Mouse (Mus musculus) neural tube, embryonic 13.5 days (tissue): ENCODE measurements at regions not wholly inside any gene's neighbourhood (a gene's known extent, or its start where the extent isn't known, plus 50 kb on each side); places are given as distances from the start of the nearest gene placed in this dataset.

Experiments
- ATAC-seq: fragments of 200-750 bp; cut with Nextera tagmentation; 2 replicates; pipeline ENCODE4 v1.8.0; 2017; ENCODE audit warnings: low read depth, mild to moderate bottlenecking, moderate TSS enrichment, moderate library complexity
- H3K27ac ChIP-seq: fragments of 300-500 bp; sonication (generic); replicated peaks from 2 replicates; pipeline ENCODE4 v1.5.1; 2015; ENCODE audit warnings: moderate library complexity, mild to moderate bottlenecking, inconsistent platforms
- H3K27me3 ChIP-seq: fragments of 300-500 bp; sonication (generic); 2 replicates; pipeline ENCODE4 v1.6.1; 2015; ENCODE audit warnings: mild to moderate bottlenecking, inconsistent platforms
- H3K36me3 ChIP-seq: fragments of 300-500 bp; sonication (generic); 2 replicates; pipeline ENCODE4 v1.6.1; 2015; ENCODE audit warnings: mild to moderate bottlenecking, inconsistent platforms
- H3K4me1 ChIP-seq: fragments of 300-500 bp; sonication (generic); replicated peaks from 2 replicates; pipeline ENCODE4 v1.6.1; 2015; ENCODE audit warnings: inconsistent platforms
- H3K4me2 ChIP-seq: fragments of 300-500 bp; sonication (generic); 2 replicates; pipeline ENCODE4 v1.6.1; 2015; ENCODE audit warnings: inconsistent platforms, mild to moderate bottlenecking, moderate library complexity
- H3K4me3 ChIP-seq: fragments of 300-500 bp; sonication (generic); 2 replicates; pipeline ENCODE4 v1.5.1; 2015; ENCODE audit warnings: mild to moderate bottlenecking, inconsistent platforms
- H3K9ac ChIP-seq: fragments of 300-500 bp; sonication (generic); 2 replicates; pipeline ENCODE4 v1.6.1; 2015; ENCODE audit warnings: moderate library complexity, mild to moderate bottlenecking, inconsistent platforms
- H3K9me3 ChIP-seq: fragments of 300-500 bp; sonication (generic); 2 replicates; pipeline ENCODE4 v1.6.1; 2016; ENCODE audit warnings: inconsistent platforms
- WGBS: fragments of 180-500 bp; shearing (Covaris S2); methylation state at CpG from one replicate; pipeline ENCODE4 v1.1.7; 2015; 5-methylcytosine and 5-hydroxymethylcytosine counted together

DNA sequence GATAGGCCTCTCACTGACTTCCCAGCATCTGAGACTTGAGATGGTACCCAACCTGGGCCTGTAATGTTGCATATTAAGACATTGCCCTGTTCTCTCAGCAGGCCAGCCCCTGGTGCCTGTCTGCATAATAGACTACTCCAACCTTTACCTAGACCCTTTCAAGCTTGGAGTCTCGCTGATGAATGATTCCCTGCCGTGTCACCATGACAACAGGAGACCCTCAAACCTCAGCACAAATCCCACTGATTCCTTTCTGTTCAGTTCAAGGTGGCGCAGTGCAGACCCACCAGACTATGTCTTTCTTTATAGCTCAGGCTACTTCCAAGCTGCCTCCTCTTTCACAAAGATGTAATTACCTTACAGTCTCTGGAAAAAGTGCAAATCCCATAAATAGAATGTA lies 172.0 kb downstream of the Dcdc2c start:
- H3K9ac ChIP-seq, result no peak overlapping the region
- H3K27me3 ChIP-seq, result peaks cover 14% of the 10 kb centered on the region
- H3K4me1 ChIP-seq, result peaks cover 19% of the 10 kb centered on the region
- ATAC-seq, result no peak
- no peak overlapping the region for H3K27ac ChIP-seq
- no peak overlapping the region for H3K4me3 ChIP-seq
- H3K9me3 ChIP-seq, result no peaks in the 10 kb centered on the region
- no peak overlapping the region for H3K4me2 ChIP-seq
- WGBS, result 48% methylated on average over 3 of the region's 3 CpGs
- no peaks in the 10 kb centered on the region for H3K36me3 ChIP-seq

DNA sequence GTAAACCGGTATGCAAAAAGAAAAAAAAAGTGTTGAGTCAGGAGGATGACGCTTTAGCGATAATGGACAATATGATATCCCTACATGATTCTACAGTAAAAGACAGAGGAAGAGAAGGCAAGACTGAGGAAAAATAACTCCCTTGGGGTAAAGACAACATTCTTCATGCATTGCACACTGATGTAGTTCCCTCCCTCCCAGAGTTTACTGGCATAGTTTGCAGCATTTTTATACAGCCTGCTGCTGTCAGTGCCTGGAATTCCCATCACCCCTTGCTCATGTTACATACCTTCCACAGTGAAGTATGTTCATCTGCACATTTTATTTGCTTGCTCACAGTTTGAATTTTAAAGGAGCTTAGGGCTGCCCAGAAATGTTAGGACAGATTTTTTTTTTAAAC lies 174.2 kb downstream of the Dcdc2c start:
- no peaks in the 10 kb centered on the region for H3K9me3 ChIP-seq
- 72% methylated on average over 3 of the region's 3 CpGs for WGBS
- H3K36me3 ChIP-seq, result no peaks in the 10 kb centered on the region
- ATAC-seq, result no peak
- H3K4me1 ChIP-seq, result peaks cover 19% of the 10 kb centered on the region
- no peak overlapping the region for H3K9ac ChIP-seq
- no peak overlapping the region for H3K27ac ChIP-seq
- no peak overlapping the region for H3K4me3 ChIP-seq
- H3K4me2 ChIP-seq, result no peak overlapping the region
- H3K27me3 ChIP-seq, result no peaks in the 10 kb centered on the region; the same call in none of the 2 replicates

DNA sequence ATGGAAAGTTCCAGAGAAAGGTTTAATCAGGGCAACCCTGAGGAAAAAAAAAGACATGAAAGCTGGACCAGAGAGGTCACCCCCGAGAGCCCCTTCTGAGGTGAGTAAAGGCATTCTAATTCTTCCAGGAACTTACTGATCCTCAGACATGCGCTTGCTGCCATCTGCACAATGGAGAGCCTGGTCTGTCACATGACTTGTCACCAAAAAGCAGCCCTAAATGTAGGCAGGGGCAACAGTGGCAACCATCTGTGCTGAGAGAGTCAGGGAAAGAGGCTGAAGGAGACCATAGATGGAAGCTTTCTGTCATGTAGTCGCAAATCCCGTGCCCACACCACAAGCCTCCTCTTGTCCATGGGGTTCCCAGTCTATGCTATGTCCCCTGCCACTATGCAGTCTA lies 174.8 kb downstream of the Dcdc2c start:
- no peaks in the 10 kb centered on the region for H3K36me3 ChIP-seq
- no peak for ATAC-seq
- WGBS, result 59% methylated on average over 4 of the region's 4 CpGs
- H3K4me2 ChIP-seq, result no peak overlapping the region
- no peak overlapping the region for H3K4me3 ChIP-seq
- peaks cover 19% of the 10 kb centered on the region for H3K4me1 ChIP-seq
- H3K9me3 ChIP-seq, result no peaks in the 10 kb centered on the region
- no peak overlapping the region for H3K27ac ChIP-seq
- no peak overlapping the region for H3K9ac ChIP-seq
- H3K27me3 ChIP-seq, result no peaks in the 10 kb centered on the region; the same call in 1 of the 2 replicates

DNA sequence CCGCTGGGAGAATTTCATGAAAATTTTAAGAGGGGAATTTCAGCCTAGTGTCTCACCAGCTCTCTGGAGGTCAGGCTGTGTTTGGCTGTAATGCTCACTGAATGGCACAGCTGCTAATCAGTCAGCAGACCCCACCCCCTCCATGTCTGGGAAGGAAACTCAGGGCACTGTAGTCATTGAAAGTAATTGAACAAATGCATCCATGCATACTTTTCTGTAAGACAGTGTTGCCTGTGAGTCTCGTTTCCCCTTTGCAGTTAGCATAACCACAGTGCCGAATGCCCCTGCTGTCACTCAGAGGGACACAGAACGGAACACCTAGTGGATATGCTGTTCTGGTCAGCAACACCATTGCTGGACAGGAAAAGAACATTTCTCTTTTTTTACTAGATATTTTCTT lies 175.4 kb downstream of the Dcdc2c start:
- H3K9me3 ChIP-seq, result no peaks in the 10 kb centered on the region
- H3K4me1 ChIP-seq, result peaks cover 19% of the 10 kb centered on the region
- no peak overlapping the region for H3K4me2 ChIP-seq
- no peaks in the 10 kb centered on the region for H3K36me3 ChIP-seq
- no peak overlapping the region for H3K27ac ChIP-seq
- no peak overlapping the region for H3K9ac ChIP-seq
- no peaks in the 10 kb centered on the region; the same call in 1 of the 2 replicates for H3K27me3 ChIP-seq
- WGBS, result 33% methylated on average over 4 of the region's 4 CpGs
- ATAC-seq, result peak; percentile 65; the same call in 1 of the 2 replicates
- no peak overlapping the region for H3K4me3 ChIP-seq

DNA sequence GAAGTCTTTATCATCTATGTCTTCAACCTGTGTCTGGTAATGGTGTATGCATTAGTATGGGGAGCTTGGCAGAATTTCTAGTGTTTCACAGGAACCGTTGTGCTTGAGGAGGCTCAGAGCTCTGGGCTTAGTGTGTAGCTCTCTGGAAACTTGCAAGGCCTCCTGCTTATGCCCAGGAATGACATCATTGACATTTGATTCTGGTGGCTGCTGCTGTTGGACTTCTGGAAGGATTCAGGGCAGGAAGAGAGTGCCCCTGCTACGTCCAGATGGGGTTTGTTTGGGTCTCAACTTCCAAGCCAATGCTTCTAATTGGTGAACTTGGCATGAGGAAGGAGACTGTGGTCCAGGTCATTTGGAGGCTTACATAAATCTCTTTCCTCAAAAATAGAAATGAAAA lies 186.9 kb downstream of the Dcdc2c start:
- Histone ChIP-seq H3K36me3 (no peaks in the 10 kb centered on the region), H3K4me1 (no peaks in the 10 kb centered on the region), H3K27me3 (no peaks in the 10 kb centered on the region), H3K27ac (no peak overlapping the region), H3K9ac (no peak overlapping the region), H3K9me3 (no peaks in the 10 kb centered on the region), H3K4me2 (no peak overlapping the region), H3K4me3 (no peak overlapping the region)
- 88% methylated on average over 2 of the region's 2 CpGs for WGBS
- no peak for ATAC-seq

DNA sequence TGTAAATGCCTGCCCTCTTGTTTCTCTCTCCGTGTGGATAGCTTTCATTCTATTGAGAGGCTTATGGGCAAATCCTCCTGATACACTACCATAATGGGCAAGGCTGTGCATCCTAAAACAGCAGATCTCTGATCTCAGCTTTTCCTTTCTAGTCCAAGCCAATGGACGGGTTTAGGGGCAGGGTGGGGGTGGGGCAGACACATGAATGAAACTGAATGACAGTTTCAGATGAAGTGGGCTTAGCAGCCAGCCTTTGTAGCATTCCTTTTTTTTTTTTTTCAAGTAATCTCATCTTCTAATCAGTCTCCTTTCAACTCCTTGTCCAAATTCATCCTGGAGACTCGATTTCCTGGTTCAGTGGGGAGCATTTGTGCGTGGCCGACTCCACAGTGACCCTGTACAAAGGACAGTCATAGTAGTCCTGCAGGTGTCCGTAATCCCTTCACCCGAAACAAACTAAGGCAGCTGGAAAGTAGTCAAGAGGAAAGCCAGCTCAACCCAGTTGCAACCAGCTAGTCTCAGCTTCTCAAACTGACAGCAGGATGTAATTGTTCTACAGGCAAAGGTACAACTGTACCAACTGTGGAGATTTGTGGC lies 193.4 kb downstream of the Dcdc2c start:
- no peak for ATAC-seq
- no peak overlapping the region for H3K4me3 ChIP-seq
- H3K27ac ChIP-seq, result no peak overlapping the region
- H3K27me3 ChIP-seq, result no peaks in the 10 kb centered on the region
- no peaks in the 10 kb centered on the region for H3K4me1 ChIP-seq
- no peak overlapping the region for H3K4me2 ChIP-seq
- no peaks in the 10 kb centered on the region for H3K36me3 ChIP-seq
- H3K9me3 ChIP-seq, result no peaks in the 10 kb centered on the region
- H3K9ac ChIP-seq, result no peak overlapping the region
- 54% methylated on average over 7 of the region's 7 CpGs for WGBS

DNA sequence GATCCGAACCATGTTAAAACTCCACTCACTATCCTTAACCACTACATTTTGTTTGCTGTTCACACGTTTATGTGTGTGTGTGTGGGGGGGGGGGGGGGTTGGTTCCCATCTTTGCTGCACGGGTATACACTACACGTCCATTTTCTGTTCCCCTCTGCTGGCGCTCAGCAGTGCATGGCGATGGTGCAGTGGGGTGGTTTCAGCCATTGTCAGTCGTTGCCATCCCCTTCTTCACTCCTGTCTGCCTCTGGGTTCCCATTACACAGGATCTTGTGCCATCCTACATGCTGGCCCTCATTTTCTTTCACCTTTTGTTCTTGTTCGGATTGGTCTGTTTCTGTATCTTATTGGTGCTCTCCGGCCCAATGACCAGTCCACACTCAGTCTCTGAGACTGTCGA lies 194.4 kb downstream of the Dcdc2c start:
- Histone ChIP-seq H3K4me2 (no peak overlapping the region), H3K4me1 (no peaks in the 10 kb centered on the region), H3K4me3 (no peak overlapping the region), H3K9ac (no peak overlapping the region), H3K36me3 (no peaks in the 10 kb centered on the region), H3K27ac (no peak overlapping the region), H3K27me3 (no peaks in the 10 kb centered on the region), H3K9me3 (no peaks in the 10 kb centered on the region)
- 85% methylated on average over 10 of the region's 10 CpGs for WGBS
- no peak for ATAC-seq

DNA sequence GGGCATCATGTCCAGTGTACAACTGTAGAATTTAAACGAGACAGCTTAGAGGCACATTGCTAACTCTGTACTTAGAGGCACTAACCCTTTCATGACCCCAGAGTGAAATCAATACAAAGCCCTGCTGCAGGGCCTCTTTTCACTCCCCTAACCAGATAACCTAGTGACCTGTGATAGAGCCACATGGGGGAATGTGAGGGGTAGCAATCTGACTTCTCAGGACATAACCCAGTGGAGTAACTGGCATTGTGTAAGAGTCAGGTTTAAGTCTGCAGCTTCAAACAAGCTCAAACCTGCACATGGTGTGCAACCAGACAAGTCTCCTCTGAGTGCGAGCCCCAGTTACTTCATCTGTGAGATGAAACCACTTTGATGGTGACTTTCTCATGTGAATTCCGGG lies 199.1 kb downstream of the Dcdc2c start:
- WGBS, result 64% methylated on average over 3 of the region's 3 CpGs
- H3K36me3 ChIP-seq, result no peaks in the 10 kb centered on the region
- no peaks in the 10 kb centered on the region for H3K9me3 ChIP-seq
- H3K4me2 ChIP-seq, result no peak overlapping the region
- ATAC-seq, result no peak
- H3K27me3 ChIP-seq, result no peaks in the 10 kb centered on the region
- H3K27ac ChIP-seq, result no peak overlapping the region
- H3K4me1 ChIP-seq, result no peaks in the 10 kb centered on the region
- H3K4me3 ChIP-seq, result no peak overlapping the region
- no peak overlapping the region for H3K9ac ChIP-seq

DNA sequence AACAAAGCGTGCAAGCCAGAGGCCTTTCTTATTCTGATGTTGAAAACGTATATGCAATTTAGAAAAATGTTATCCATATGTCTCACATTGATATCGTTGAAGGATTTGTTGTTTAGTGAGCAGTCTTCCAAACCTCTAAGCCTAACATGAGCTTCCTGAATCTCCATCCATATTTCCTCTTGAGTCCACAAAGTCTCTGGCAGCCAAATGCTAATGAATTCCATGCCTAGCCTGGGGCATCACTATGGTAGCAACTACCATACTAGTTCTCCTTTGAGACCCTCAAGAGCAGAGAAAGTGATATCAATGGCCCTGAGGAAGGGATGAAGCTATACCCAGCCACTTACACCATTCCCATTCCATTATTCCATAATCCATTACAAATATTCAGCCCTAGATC lies 199.6 kb downstream of the Dcdc2c start:
- Histone ChIP-seq H3K27me3 (no peaks in the 10 kb centered on the region), H3K36me3 (no peaks in the 10 kb centered on the region), H3K4me2 (no peak overlapping the region), H3K9me3 (no peaks in the 10 kb centered on the region), H3K4me1 (no peaks in the 10 kb centered on the region), H3K9ac (no peak overlapping the region), H3K4me3 (no peak overlapping the region), H3K27ac (no peak overlapping the region)
- 83% methylated on average over 3 of the region's 3 CpGs for WGBS
- no peak for ATAC-seq

DNA sequence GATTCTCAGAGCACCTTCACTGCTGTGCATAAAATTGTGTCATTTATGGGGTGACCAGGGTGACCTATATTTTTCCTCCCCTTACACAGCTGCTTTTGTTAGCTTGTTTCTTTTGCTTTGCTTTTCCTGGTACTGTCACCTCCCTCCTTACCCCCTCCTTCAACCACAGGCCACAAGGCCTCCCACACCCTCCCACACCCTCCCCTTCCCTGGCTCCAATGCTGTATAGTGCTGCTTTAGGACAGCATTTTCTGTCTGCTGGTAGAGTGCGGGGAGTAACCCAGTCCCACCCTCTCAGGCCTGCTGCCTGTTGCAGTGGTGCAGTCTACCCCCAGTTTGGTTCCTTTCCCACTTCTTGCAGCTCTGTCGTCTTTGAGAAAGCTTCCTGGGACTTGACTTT lies 209.5 kb downstream of the Dcdc2c start:
- H3K4me1 ChIP-seq, result no peaks in the 10 kb centered on the region
- no peak overlapping the region for H3K4me3 ChIP-seq
- H3K36me3 ChIP-seq, result no peaks in the 10 kb centered on the region
- no peaks in the 10 kb centered on the region for H3K27me3 ChIP-seq
- 83% methylated on average over 2 of the region's 2 CpGs for WGBS
- ATAC-seq, result no peak
- H3K9ac ChIP-seq, result no peak overlapping the region
- H3K9me3 ChIP-seq, result no peaks in the 10 kb centered on the region
- no peak overlapping the region for H3K27ac ChIP-seq
- H3K4me2 ChIP-seq, result no peak overlapping the region

DNA sequence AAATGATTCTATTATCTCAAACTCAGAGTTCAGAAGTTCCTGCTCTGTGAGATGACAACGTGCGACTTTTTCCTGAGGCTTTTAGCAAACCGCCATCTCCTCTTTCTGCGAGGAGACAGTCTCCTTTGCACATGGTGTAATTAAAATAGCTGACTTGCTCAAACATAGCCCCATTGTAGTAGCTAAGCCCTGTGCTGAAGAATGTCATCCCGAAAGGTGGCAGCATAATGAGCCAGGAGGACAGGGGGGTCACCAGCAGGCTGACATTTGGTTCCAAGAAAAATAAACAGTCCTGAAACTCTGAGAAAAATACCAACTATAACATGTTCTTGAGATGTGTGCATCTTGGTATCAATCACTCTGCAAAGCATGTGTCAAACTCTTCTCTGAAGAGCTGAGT lies 219.6 kb downstream of the Dcdc2c start:
- Histone ChIP-seq H3K4me2 (no peak overlapping the region), H3K36me3 (no peaks in the 10 kb centered on the region), H3K9ac (no peak overlapping the region), H3K4me3 (no peak overlapping the region), H3K9me3 (no peaks in the 10 kb centered on the region), H3K27me3 (no peaks in the 10 kb centered on the region), H3K4me1 (no peaks in the 10 kb centered on the region), H3K27ac (no peak overlapping the region)
- 55% methylated on average over 5 of the region's 5 CpGs for WGBS
- no peak for ATAC-seq

DNA sequence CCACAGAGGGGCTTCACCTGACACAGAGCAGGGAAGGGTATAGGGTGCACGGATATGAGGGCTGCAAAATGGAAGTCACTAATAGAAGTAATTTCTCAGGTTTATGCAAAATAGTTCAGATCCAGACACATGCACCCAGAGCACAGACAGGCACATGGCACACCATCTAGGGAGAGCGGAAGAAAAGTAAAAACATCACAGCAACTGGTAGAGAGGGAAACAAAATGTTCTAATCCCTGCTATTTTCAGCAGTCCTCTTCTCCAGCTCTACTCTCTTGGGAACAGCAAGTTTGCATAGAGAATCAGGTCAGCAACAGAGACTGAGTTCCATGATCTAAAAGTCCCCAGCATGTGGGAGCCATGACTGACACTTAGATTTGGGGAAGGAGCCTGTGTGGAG lies 220.4 kb downstream of the Dcdc2c start:
- H3K9ac ChIP-seq, result no peak overlapping the region
- 86% methylated on average over 2 of the region's 2 CpGs for WGBS
- ATAC-seq, result no peak

DNA sequence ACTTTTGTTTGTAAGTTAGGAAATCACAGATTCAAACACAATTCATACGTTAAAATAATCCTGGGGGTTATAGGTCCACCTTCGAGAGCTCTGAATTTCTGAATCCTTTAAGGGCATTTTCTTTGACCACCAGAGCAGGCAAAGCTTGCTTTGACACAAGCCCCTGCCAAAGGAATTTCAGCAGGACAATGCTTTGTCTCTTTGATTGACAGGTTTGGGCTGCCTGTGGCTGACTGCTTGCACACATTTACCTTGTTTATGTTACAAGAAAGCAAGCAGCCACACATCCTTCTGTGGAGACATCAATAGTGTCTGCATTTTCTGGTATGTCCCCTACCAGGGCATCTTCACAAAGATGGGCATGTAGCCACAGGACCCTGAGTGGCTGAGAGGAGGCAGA lies 228.5 kb downstream of the Dcdc2c start:
- Histone ChIP-seq H3K4me1 (no peaks in the 10 kb centered on the region), H3K9ac (no peak overlapping the region), H3K4me3 (no peak overlapping the region), H3K4me2 (no peak overlapping the region), H3K27ac (no peak overlapping the region), H3K36me3 (no peaks in the 10 kb centered on the region), H3K27me3 (no peaks in the 10 kb centered on the region), H3K9me3 (no peaks in the 10 kb centered on the region)
- ATAC-seq, result no peak
- 74% methylated on average over 2 of the region's 2 CpGs for WGBS

More for the DNA sequence above, 220.4 kb downstream of the Dcdc2c start:
- no peak overlapping the region for H3K27ac ChIP-seq
- H3K27me3 ChIP-seq, result no peaks in the 10 kb centered on the region
- no peaks in the 10 kb centered on the region for H3K9me3 ChIP-seq
- H3K4me3 ChIP-seq, result no peak overlapping the region
- H3K4me2 ChIP-seq, result no peak overlapping the region
- no peaks in the 10 kb centered on the region for H3K4me1 ChIP-seq
- no peaks in the 10 kb centered on the region for H3K36me3 ChIP-seq
